Mouse (Mus musculus): ENCODE results near the gene Spata1. TPM values are rescaled to one million over a fixed set of nuclear protein-coding genes. Genes with fewer than 3 reads are reported as not detected.
A peak's percentile ranks its signal among the peaks of the same experiment; 100 is the strongest.

The Spata1 gene
- polyA plus RNA-seq, 1 experiment from 2014 or later: 5.8 TPM

DNA sequence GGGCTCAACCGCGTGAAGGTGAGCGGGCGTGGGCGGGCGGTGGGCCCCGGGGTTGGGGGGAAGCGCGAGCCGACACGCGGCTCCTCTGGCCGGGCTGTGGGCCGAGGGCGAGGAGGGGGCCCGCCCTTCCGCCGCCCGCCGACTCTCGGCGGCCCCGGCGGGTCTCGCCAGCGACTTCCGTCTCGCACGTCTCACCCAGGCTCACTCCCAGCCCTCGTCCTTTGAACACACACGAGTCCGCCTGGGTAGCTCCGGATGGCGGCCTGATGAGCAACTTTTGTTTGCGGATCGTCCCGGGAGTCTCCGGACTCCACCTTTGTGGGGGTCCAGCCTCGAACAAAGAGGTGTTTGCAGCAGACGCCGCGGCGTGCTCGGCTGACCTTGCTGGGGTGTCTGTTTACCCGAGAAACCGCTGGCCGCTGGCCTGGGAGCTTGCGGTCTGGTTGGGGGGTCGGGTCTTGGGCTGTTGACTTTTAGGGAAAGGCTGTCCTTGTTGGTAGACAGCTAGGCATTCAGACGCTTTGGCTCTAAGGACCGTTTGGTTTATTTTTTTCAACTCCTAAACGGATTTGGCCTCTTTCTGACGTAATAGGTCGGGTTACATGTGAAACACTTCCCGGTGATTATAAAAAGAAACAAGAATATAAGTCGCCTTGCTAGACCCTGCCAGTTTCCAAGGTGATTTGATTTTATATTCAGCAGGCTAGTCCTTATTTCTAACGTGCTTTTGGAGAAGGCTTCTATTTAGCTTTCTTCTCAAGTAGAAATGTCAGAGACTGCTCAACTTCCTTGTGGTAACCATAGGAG, 653 bp upstream of the Spata1 start:
- peaks cover 16% of the 10 kb centered on the region for H3K27me3 ChIP-seq (ENCODE audit: low read depth, poor library complexity, severe bottlenecking)
- under 1% methylated on average over 57 of the region's 57 CpGs for WGBS
- H3K9me3 ChIP-seq (replicated peaks): no peaks in the 10 kb centered on the region
- peaks cover 38% of the 10 kb centered on the region for H3K36me3 ChIP-seq
- H3K4me1 ChIP-seq: peaks cover 24% of the 10 kb centered on the region
- peak overlapping the region; percentile 88 for H3K4me3 ChIP-seq
- DNase-seq (ENCODE audit: low spot score): peak; percentile 80
- H3K27ac ChIP-seq (replicated peaks): peak overlapping the region; percentile 97

DNA sequence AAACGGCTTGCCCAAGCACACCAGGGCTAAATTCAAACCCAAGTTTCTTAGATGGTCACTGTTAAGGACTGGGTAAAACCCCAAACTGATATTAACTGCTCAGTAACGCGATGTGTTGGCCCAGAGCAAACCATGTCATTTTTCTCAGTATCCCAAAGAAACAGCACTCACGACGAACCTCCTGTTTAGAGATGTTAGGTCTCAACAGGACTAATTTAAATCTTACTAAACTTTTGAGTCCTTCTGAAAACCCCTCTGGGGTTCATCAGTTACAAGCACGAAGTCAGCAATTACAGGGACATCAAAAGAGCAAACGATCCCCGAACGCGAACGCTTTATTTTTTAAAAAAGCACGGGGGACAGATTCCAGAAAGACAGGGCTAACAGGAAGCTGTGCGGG, 564 bp downstream of the Spata1 start:
- no peaks in the 10 kb centered on the region for H3K9me3 ChIP-seq (replicated peaks)
- WGBS: 5% methylated on average over 13 of the region's 13 CpGs
- peak overlapping the region; percentile 88 for H3K4me3 ChIP-seq
- H3K27me3 ChIP-seq (ENCODE audit: low read depth, poor library complexity, severe bottlenecking): peaks cover 16% of the 10 kb centered on the region
- peak overlapping the region; percentile 97 for H3K27ac ChIP-seq (replicated peaks)
- H3K36me3 ChIP-seq: peaks cover 26% of the 10 kb centered on the region
- DNase-seq (ENCODE audit: low spot score): no peak
- H3K4me1 ChIP-seq: peaks cover 28% of the 10 kb centered on the region

- H3K4me1 ChIP-seq: peaks cover 4% of the 10 kb centered on the region; the same call in 1 of the 2 replicates
- peak; percentile 28 for DNase-seq (ENCODE audit: low spot score)
- no peak overlapping the region for H3K4me3 ChIP-seq
- no peaks in the 10 kb centered on the region for H3K9me3 ChIP-seq (replicated peaks)
- H3K27ac ChIP-seq (replicated peaks): no peak overlapping the region
- no peaks in the 10 kb centered on the region for H3K36me3 ChIP-seq
- WGBS: 33% methylated on average over 8 of the region's 8 CpGs
- H3K27me3 ChIP-seq (ENCODE audit: low read depth, poor library complexity, severe bottlenecking): peaks cover 21% of the 10 kb centered on the region
These were observed 4.6 kb downstream of the Spata1 start for GRCm38 (mm10) chr3:146494941-146495340.

GRCm38 (mm10) chr3:146486464-146486863, 13.1 kb downstream of the Spata1 start:
- Histone ChIP-seq H3K9me3 (replicated peaks) (no peaks in the 10 kb centered on the region), H3K36me3 (no peaks in the 10 kb centered on the region), H3K4me1 (no peaks in the 10 kb centered on the region), H3K4me3 (no peak overlapping the region), H3K27ac (replicated peaks) (no peak overlapping the region), H3K27me3 (ENCODE audit: low read depth, poor library complexity, severe bottlenecking) (no peaks in the 10 kb centered on the region)
- DNase-seq (ENCODE audit: low spot score): no peak
- WGBS: 83% methylated on average over 4 of the region's 4 CpGs

DNA sequence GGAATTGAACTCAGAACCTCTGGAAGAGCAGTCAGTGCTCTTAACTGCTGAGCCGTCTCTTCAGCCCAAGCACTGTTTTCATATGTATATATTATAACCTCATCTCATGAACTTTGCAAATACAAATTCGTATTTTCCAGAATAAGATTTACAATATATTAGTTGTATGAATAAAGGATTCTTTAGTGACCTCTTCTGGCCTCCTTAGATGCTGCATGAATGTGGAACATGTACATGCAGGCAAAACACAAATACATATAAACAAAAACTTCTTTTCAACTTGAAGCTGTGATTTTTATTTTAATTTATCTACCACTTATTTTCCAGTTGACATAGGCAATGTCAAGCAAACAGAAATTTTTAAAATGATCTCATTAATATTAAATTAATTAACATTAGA, 17.5 kb downstream of the Spata1 start:
- Histone ChIP-seq H3K9me3 (replicated peaks) (no peaks in the 10 kb centered on the region), H3K36me3 (no peaks in the 10 kb centered on the region), H3K4me3 (no peak overlapping the region), H3K27me3 (ENCODE audit: low read depth, poor library complexity, severe bottlenecking) (no peaks in the 10 kb centered on the region), H3K27ac (replicated peaks) (no peak overlapping the region), H3K4me1 (no peaks in the 10 kb centered on the region)
- 83% methylated on average over 2 of the region's 2 CpGs for WGBS
- DNase-seq (ENCODE audit: low spot score): no peak

- Histone ChIP-seq H3K4me3 (no peak overlapping the region), H3K27ac (replicated peaks) (no peak overlapping the region), H3K36me3 (no peaks in the 10 kb centered on the region), H3K9me3 (replicated peaks) (no peaks in the 10 kb centered on the region), H3K27me3 (ENCODE audit: low read depth, poor library complexity, severe bottlenecking) (no peaks in the 10 kb centered on the region), H3K4me1 (no peaks in the 10 kb centered on the region)
- no peak for DNase-seq (ENCODE audit: low spot score)
- 90% methylated on average over 3 of the region's 3 CpGs for WGBS
These were observed 25.1 kb downstream of the Spata1 start for GRCm38 (mm10) chr3:146474428-146474827.

DNA sequence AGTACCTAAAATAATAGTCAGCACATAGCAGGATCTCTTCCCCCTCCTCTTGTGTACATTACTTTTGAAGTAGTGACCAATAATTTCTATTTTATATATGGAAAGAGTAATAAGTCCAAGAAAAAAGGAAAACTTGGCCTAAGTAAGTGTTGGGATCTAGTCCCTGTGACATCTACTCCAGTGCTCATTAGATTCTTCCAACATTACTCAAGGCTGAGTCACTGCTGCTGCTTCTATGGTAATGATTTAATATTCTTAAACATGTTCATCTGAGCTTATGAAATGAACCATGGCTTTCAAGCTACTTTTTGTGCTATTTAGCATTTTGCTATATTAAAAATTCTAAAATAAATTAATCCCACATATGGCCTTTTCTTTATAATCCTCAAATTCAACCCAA, 25.8 kb downstream of the Spata1 start:
- no peaks in the 10 kb centered on the region for H3K9me3 ChIP-seq (replicated peaks)

GRCm38 (mm10) chr3:146472657-146473056, 26.9 kb downstream of the Spata1 start:
- Histone ChIP-seq H3K9me3 (replicated peaks) (no peaks in the 10 kb centered on the region), H3K36me3 (no peaks in the 10 kb centered on the region), H3K4me3 (no peak overlapping the region), H3K27me3 (ENCODE audit: low read depth, poor library complexity, severe bottlenecking) (no peaks in the 10 kb centered on the region), H3K4me1 (no peaks in the 10 kb centered on the region), H3K27ac (replicated peaks) (no peak overlapping the region)
- WGBS: 73% methylated on average over 4 of the region's 4 CpGs
- DNase-seq (ENCODE audit: low spot score): no peak

More for the DNA sequence above, 25.8 kb downstream of the Spata1 start:
- H3K4me1 ChIP-seq: no peaks in the 10 kb centered on the region
- DNase-seq (ENCODE audit: low spot score): no peak
- no peaks in the 10 kb centered on the region for H3K27me3 ChIP-seq (ENCODE audit: low read depth, poor library complexity, severe bottlenecking)
- no peak overlapping the region for H3K4me3 ChIP-seq
- H3K27ac ChIP-seq (replicated peaks): no peak overlapping the region
- H3K36me3 ChIP-seq: no peaks in the 10 kb centered on the region

DNA sequence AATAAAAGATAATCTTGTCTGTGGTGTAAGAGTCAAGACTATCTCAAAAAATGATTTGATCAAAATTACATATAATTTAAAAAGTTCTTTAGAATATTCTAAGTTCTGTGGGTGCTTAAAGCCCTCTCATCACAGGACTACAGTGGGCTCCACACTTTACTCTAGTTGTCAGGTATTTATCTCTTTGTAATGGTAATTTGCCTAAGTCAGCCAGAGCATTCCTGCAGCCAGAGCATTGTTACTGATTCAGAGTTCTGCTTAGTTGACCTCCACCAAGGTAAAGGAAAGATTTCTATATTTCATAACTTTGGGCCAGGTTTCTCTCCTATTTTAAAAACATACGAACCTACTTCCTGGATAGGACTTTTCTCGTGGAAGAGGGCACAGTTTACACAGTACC, 30.3 kb downstream of the Spata1 start:
- Histone ChIP-seq H3K4me1 (no peaks in the 10 kb centered on the region), H3K4me3 (no peak overlapping the region), H3K36me3 (no peaks in the 10 kb centered on the region), H3K9me3 (replicated peaks) (no peaks in the 10 kb centered on the region), H3K27ac (replicated peaks) (no peak overlapping the region), H3K27me3 (ENCODE audit: low read depth, poor library complexity, severe bottlenecking) (no peaks in the 10 kb centered on the region)
- WGBS: 81% methylated on average over 2 of the region's 2 CpGs
- DNase-seq (ENCODE audit: low spot score): no peak

DNA sequence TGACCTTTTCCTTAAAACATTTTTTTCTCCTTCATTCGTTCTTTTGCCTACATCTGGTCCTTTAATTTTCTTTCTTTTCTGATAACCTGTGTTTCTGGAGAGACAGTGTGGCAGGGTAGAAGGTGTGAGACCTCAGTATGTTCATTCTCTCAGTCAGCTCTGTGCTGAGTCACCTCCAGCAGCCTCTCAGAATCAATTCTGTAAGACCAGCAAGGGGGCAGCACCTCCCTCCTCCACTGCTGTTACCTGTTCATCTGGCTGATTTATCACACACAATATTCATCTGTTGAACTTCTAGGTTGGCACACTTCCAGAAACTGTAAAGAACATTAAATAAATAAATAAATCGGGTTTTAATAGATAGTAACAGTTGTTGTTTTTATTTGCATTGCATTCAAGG, 36.6 kb downstream of the Spata1 start:
- Histone ChIP-seq H3K36me3 (0 out of 2 replicates have a peak, but pooled peaks cover 2% of the 10 kb centered on the region), H3K4me1 (no peaks in the 10 kb centered on the region), H3K4me3 (no peak overlapping the region), H3K9me3 (replicated peaks) (no peaks in the 10 kb centered on the region), H3K27me3 (ENCODE audit: low read depth, poor library complexity, severe bottlenecking) (no peaks in the 10 kb centered on the region), H3K27ac (replicated peaks) (no peak overlapping the region)
- 70% methylated on average over 2 of the region's 2 CpGs for WGBS
- DNase-seq (ENCODE audit: low spot score): no peak

DNA sequence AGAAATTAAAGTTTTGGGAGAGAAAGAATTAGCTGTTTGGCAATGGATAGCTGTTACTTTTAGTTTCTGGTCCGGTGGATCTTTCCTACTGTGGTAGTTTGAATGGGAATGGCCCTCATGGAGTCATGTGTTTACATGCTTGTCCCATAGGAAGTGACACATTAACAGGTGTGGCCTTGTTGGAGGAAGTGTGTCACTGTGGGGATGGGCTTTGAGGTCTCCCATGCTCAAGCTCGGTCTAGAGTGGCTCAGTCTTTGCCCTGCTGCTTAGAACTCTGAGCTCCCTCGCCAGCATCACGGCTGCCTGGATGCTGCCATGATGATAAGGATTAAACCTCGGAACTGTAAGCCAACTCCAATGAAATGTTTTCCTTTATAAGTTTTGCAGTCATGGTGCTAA, 48.2 kb downstream of the Spata1 start:
- Histone ChIP-seq H3K36me3 (no peaks in the 10 kb centered on the region), H3K4me1 (peaks cover 17% of the 10 kb centered on the region), H3K27me3 (ENCODE audit: low read depth, poor library complexity, severe bottlenecking) (no peaks in the 10 kb centered on the region), H3K9me3 (replicated peaks) (no peaks in the 10 kb centered on the region), H3K27ac (replicated peaks) (no peak overlapping the region), H3K4me3 (no peak overlapping the region)
- 82% methylated on average over 5 of the region's 5 CpGs for whole genome bisulfite sequencing
- no peak for DNase-seq (ENCODE audit: low spot score)

DNA sequence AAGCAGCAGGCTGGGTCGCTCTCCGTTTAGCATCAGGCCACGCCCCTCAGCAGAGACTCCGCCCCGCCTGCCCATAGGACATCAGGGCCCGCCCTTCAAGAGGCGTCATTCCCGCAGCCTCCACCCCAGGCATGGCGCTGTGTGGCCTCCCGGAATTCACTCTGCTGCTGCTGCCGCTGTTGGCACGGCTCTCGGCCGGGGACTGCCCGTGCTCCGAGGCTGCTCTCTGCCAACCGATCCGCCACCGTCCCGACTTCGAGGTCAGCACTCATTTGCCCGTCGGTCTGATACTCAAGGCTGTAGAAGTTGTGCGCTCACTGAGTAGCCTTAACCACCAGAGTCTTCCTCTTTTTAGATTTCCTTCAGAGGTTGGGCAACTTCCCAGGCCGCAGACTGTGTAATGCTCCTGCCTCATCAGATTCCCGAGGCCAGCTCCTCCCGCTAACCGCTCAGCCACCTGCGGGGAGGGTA, 49.1 kb downstream of the Spata1 start:
- Histone ChIP-seq H3K4me3 (peak overlapping the region; percentile 65), H3K4me1 (peaks cover 17% of the 10 kb centered on the region), H3K27me3 (ENCODE audit: low read depth, poor library complexity, severe bottlenecking) (no peaks in the 10 kb centered on the region), H3K9me3 (replicated peaks) (no peaks in the 10 kb centered on the region), H3K27ac (replicated peaks) (peak overlapping the region; percentile 87), H3K36me3 (peaks cover 9% of the 10 kb centered on the region)
- under 1% methylated on average over 29 of the region's 29 CpGs for WGBS
- DNase-seq (ENCODE audit: low spot score): peak; percentile 93

DNA sequence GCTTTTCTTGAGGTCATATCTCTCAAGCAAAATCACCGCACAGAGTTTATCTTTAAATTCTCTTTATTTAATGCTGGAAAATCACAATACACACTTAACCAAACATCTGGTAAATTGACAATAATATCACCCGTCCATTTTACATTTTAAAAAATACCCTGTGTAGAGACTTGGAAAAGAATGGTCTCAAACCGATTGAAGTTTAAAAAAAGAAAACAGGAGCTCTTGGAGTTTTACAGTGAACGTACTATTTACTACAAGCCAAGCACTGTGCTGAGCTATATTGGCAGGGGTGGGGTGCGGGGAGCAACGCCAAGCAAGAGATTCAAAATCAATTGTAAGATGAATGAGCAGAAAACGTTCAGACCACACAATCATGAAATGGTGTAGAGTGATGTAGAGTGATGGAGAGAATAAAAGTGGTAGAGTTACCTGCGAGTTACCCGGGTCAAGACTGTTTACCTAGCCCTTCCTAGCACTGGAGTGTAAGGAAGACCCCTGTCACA, 49.8 kb downstream of the Spata1 start, which contains the start of gene Ctbs:
Gene Ctbs (plus strand): TSS at position 51 of the 506 bp plus-strand sequence.
- Histone ChIP-seq H3K27me3 (ENCODE audit: low read depth, poor library complexity, severe bottlenecking) (no peaks in the 10 kb centered on the region), H3K4me3 (peak within 1 kb of the TSS; percentile 65), H3K4me1 (peaks cover 17% of the 10 kb centered on the region), H3K36me3 (peaks cover 9% of the 10 kb centered on the region), H3K9me3 (replicated peaks) (no peaks in the 10 kb centered on the region), H3K27ac (replicated peaks) (peak within 1 kb of the TSS; percentile 87)
- WGBS: 56% methylated on average over 9 of the region's 9 CpGs
- no peak for DNase-seq (ENCODE audit: low spot score)
